Mouse (Mus musculus) left cerebral cortex, postnatal 10 days (tissue): ENCODE results near the gene Morf4l1. TPM values are rescaled to one million over a fixed set of nuclear protein-coding genes. Genes with fewer than 3 reads are reported as not detected.
"Not testable (repeated sequence)": the region's sequence is repeated elsewhere in the genome, so short reads cannot be mapped to it uniquely, and the experiment has no call there.

Experiments
- DNase-seq, 2 experiments: peaks; one replicate each; pipeline ENCODE4 v3.0.0; 2021 to 2022; ENCODE audit warnings: low spot score in 2 of 2, mixed read lengths in 1 of 2; ENCODE audit errors: extremely low spot score in 1 of 2
- intact Hi-C: fragments of 180-260 bp; cut with DNase I; formaldehyde crosslinking; loops from one replicate; pipeline ENCODE4 v1.15.1; 2025
- total RNA-seq, 2 experiments: library from RNA; stranded (reverse); gene quantifications; 2 replicates each; pipeline ENCODE4 v1.2.3; 2021

The Morf4l1 gene
- total RNA-seq, 2 experiments from 2014 or later = 407 to 420 TPM

DNA sequence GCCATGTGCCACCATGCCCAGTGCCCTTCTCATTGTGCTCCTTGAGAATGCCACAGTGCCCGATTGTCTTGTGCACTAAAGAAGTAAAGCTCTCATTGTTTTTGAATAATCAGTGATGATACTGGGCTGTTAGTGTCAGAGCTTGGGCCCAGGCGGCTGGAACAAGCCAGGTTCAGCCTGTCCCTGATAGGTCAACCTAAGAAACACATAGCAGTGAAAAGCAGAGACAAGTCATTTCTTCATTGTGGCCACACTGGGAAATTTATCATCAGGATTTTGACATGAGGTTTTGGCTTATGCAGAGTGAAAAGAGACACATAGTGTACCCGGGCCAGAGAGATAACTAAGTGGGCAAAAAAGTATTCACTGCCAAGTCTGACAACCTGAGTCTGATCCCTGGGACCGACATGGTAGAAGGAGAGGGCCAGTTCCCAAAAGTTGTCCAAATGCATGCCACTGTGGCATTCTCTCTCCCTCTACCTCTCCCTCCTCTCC, 7.7 kb upstream of the Morf4l1 start:
- DNase-seq = no peak
- intact Hi-C loops = no loop called here

DNA sequence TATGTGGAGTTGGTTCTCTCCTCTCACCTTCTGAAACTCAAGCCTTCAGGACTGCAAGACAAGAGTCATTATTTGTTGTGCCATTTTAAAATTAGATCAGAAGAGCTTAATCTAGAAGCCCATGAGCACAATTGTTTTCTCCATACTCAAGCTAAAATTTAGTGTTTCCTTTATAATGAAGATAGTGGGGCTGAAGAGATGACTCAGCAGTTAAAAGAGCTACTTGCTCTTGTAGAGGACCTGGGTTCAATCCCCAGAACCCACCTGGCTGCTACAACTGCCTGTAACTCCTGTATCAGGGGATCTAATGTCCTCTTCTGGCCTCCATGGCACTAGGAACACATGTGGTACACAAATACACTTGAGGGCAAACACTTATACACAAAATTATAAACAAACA, 2.7 kb upstream of the Morf4l1 start:
- intact Hi-C loops = no loop called here
- DNase-seq = no peak

GRCm38 (mm10) chr9:90115308-90115700, 730 bp upstream of the Morf4l1 start:
- DNase-seq = no peak
- intact Hi-C loops = no loop called here

GRCm38 (mm10) chr9:90113651-90114566, 665 bp downstream of the Morf4l1 start:
- intact Hi-C loops = no loop called here
- DNase-seq = peak; percentile 86 to 94

DNA sequence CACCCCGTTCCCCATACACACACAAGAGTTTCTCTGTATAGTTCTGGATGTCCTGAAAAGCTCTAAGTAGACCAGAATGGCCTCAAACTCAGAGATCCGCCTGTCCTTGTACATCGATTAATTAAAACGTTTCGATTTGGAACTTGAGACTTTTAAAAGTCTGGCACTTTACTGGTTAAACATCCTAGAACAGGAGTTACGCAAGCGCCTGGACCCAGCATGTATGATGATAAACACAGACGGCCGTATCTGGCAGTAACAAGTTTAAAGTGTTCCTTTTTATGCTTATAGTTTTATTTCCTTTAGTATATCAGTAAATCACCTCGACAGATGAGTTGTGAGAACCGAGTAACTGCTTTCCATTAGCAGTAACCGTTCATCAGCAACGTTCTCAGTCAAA, 1.4 kb downstream of the Morf4l1 start:
- intact Hi-C loops = no loop called here
- no peak for DNase-seq

DNA sequence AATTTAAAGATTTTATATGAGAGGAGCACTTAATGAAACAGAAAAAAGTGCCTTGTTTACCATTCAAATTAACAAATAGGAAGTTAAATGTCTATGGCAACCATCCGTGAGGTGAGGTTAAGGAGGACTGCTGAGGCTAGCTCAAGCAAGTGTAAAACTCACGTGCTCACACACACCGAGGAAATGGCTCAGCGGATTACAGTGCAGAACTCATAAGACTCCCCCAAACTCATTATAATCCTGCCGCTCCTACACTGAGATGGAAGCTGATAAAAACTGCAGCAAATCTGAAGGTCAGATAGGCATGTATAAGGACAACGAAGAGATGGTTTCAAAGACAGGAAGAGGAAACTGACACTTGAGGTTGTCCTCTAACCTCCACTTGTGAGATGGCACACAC, 5.2 kb downstream of the Morf4l1 start:
- intact Hi-C loops = no loop called here
- no peak for DNase-seq

- intact Hi-C loops = no loop called here
- DNase-seq = no peak
Measured at GRCm38 (mm10) chr9:90108272-90108671, 6.3 kb downstream of the Morf4l1 start.

- intact Hi-C loops = no loop called here
Measured at GRCm38 (mm10) chr9:90106915-90107314, 7.7 kb downstream of the Morf4l1 start.

GRCm38 (mm10) chr9:90105462-90105861, 9.1 kb downstream of the Morf4l1 start:
- intact Hi-C loops = no loop called here
- DNase-seq = no peak

More at GRCm38 (mm10) chr9:90106915-90107314, 7.7 kb downstream of the Morf4l1 start:
- DNase-seq = no peak

GRCm38 (mm10) chr9:90100760-90101159, 13.8 kb downstream of the Morf4l1 start:
- DNase-seq = no peak
- intact Hi-C loops = no loop called here

DNA sequence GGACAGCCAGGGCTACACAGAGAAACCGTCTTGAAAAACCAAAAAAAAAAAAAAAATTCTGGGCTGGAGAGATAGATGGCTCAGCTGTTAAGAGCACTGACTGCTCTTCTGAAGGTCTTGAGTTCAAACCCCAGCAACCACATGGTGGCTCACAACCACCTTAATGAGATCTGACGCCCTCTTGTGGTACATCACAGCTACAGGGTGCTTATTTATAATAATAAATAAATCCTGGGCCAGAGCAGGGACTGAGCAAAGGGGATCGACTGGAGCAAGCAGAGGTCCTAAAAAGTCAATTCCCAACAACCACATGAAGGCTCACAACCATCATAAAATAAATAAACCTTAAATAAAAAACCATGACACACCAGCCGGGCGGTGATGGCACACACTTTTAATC, 15.6 kb downstream of the Morf4l1 start:
- no peak for DNase-seq
- intact Hi-C loops = no loop called here

GRCm38 (mm10) chr9:90089339-90090104, 25.1 kb downstream of the Morf4l1 start:
- no peak for DNase-seq
- intact Hi-C loops = no loop called here

DNA sequence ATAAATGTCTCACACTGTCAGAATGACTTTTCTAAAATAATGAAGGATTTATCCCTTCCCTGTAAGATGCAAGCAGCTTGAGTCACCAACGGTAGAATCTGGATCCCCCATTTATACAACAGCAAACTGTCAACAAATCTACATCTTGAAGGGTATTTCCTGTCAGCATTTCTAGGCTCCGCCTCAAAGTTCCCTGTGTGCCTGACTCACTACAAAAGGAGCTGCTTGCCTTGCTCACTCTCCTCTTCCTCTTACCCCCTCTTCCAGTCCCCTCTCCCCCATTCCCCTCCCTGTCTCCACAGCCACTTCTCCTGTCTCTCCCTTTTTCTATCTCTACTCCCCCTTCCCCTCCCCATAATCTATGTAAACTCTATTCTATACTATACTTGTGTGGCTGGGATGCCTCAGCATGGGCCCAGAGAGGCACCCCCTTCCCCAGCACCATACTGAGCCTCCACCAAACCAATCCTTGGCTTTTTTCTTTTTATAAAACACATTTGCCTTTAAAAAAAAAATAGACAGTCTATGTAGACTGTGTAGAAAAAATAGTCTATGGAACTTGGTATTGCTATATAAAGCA, 26.6 kb downstream of the Morf4l1 start:
- intact Hi-C loops = no loop called here
- DNase-seq = no peak

GRCm38 (mm10) chr9:90084766-90085468, 29.7 kb downstream of the Morf4l1 start:
- DNase-seq = no peak
- intact Hi-C loops = no loop called here

DNA sequence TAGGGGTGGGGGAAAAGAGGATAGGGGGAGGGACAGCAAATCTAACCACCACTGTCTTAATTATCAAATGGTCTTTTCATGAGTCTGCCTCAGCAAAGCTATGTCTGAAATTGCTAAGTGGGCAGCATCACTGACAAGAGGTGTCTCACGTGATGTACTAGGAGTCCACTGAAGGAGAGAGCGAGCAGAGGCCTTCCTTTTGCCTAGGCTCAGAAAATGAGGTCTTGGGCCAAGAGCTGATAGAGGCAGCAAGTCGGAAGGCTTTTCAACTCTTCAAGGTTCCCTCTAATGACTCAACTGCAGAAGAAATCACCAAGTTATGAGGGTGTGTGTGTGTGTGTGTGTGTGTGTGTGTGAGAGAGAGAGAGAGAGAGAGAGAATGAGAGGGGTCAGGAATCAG, 30.4 kb downstream of the Morf4l1 start:
- DNase-seq = no peak
- intact Hi-C loops = no loop called here

GRCm38 (mm10) chr9:90082992-90083391, 31.6 kb downstream of the Morf4l1 start:
- intact Hi-C loops = no loop called here

DNA sequence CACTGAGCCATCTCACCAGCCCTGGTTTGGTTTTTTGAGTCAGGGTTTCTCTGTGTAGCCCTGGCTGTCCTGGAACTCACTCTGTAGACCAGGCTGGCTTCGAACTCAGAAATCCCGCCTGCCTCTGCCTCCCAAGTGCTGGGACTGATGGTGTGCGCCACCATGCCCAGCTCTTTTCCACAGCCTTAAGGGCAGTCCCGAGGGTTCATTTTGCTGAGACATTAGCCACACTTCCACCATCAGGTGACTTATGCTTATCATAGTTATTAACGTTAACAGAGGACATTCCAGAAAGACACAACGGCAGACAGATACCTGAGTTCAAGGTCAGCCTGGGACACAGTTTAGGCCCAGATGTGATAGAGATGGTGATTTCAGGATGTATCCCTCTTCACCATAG, 32.6 kb downstream of the Morf4l1 start:
- DNase-seq, intact Hi-C loops: not testable (repeated sequence)

More at GRCm38 (mm10) chr9:90082992-90083391, 31.6 kb downstream of the Morf4l1 start:
- no peak for DNase-seq

DNA sequence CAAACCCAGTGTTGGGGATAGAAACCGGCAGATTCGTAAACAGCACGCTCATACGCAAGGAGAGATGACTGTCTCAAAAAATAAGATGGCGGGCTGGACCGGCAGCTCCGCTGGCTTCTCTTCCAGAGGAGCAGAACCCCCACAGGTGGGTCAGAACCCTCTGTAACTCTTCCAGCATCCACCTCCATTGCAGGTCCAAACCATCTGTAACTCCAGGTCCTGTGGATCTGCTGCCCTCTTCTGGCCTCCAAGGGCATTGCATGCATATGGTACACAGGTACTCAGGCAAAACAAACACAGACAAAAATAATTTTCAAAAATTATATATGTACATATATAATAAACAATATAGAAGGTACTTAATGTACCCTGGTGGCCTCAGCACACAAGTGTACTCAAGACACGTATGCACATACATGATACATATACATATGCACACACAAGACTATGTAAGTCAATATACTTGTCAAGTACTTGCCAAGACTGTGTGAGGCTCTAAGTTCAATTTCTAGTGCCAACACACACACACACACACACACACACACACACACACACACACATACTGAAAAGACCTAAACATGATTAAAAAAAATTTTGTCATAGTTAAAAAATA, 37.6 kb downstream of the Morf4l1 start:
- intact Hi-C loops = loop anchor here (5.0 kb wide), 2 partner anchors 100 to 250 kb away; no protein-coding TSS in a partner anchor
- DNase-seq = peak; percentile 48 to 67
